Mouse (Mus musculus) mouse embryonic stem cell (cell line): ENCODE measurements around the gene Il12rb2.

ENCODE experiments used
- in situ Hi-C, 2 experiments: fragments of 300-500 bp; cut with MboI; formaldehyde crosslinking; loops; 1 replicate in 1 of 2; 3 replicates in 1 of 2; pipeline ENCODE4 v1.14.3; 2019 to 2020; ENCODE audit warnings: low sequenced_read_pairs in 2 of 2, low pct_unique_long_range_greater_than_20kb in 1 of 2, mixed read lengths in 1 of 2; ENCODE audit not compliant: unreplicated experiment in 1 of 2

Gene Il12rb2

GRCm38 (mm10) chr6:67243765-67244420 is 132.1 kb downstream of the Il12rb2 start:
- in situ Hi-C loops: no loop called here
